In genomic region chr7:125607384-125608182, GRCm38 (mm10) we compare ENCODE assay signal across 15 mouse cellular contexts. TPM values are rescaled to one million over a fixed set of nuclear protein-coding genes. Genes with fewer than 3 reads are reported as not detected.
DNase-seq lines count a peak whose midpoint lies in the region; ATAC-seq lines count a peak whose summit lies in the region.
"Had no signal": no experiment of that assay in that cellular context is flagged by ENCODE, and none has a peak within 500 bp of the region (broad histone marks: within the 10 kb centered on the region; RNA-seq: fewer than 3 reads in every experiment).

No protein-coding gene starts in this region.

- H3K4me3 ChIP-seq in kidney, embryonic 14.5 days (ENCODE audit: low read length), result no peak overlapping the region
- H3K4me3 ChIP-seq: embryonic facial prominence, embryonic 10.5 days; intestine, embryonic 15.5 days; neural tube, embryonic 15.5 days had no signal

- 62% methylated on average over 6 of the region's 6 CpGs for WGBS in kidney, embryonic 14.5 days

- H3K4me1 ChIP-seq in kidney, embryonic 14.5 days (ENCODE audit: control insufficient read depth, insufficient read depth, low read length), result no peaks in the 10 kb centered on the region
- H3K4me1 ChIP-seq: intestine, embryonic 15.5 days; neural tube, embryonic 15.5 days had no signal

- peak; percentile 83 for DNase-seq in spleen, postnatal 36 days (ENCODE audit: low spot score in 2 of 2)
- DNase-seq in spleen, postnatal 4 days (ENCODE audit: low spot score in 2 of 2), result no peak
- no peak for DNase-seq in right cerebral cortex, postnatal 4 days
- DNase-seq in cerebellum, postnatal 14 days, result no peak
- DNase-seq: cerebellum, adult 9-11 months; liver; midbrain, embryonic 14.5 days; right cerebral cortex, postnatal 14 days had no signal

- no peaks in the 10 kb centered on the region for H3K9me3 ChIP-seq in kidney, embryonic 14.5 days (ENCODE audit: control insufficient read depth, low read length)
- H3K9me3 ChIP-seq: embryonic facial prominence, embryonic 10.5 days; intestine, embryonic 15.5 days had no signal

- H3K36me3 ChIP-seq in kidney, embryonic 14.5 days (ENCODE audit: control insufficient read depth, insufficient read depth, low read length), result no peaks in the 10 kb centered on the region
- H3K36me3 ChIP-seq: embryonic facial prominence, embryonic 10.5 days; intestine, embryonic 15.5 days; neural tube, embryonic 15.5 days had no signal

- no peak overlapping the region for H3K4me2 ChIP-seq in kidney, embryonic 14.5 days (replicated peaks; ENCODE audit: low read depth, low read length)
- H3K4me2 ChIP-seq: intestine, embryonic 15.5 days; neural tube, embryonic 15.5 days had no signal

- H3K27ac ChIP-seq in kidney, embryonic 14.5 days (ENCODE audit: low read depth, low read length), result no peak overlapping the region
- H3K27ac ChIP-seq: embryonic facial prominence, embryonic 10.5 days; intestine, embryonic 15.5 days; neural tube, embryonic 15.5 days had no signal

- peak; percentile 70 for ATAC-seq in activated CD4-positive, CD25-positive, alpha-beta regulatory T cell, adult 4 months
- peak; percentile 27; the same call in 1 of the 2 replicates for ATAC-seq in neutrophil, adult 5-6 weeks (ENCODE audit: extremely low read depth, insufficient number of reproducible peaks, low FRiP score, poor library complexity, severe bottlenecking)
- no peak for ATAC-seq in kidney, embryonic 14.5 days (ENCODE audit: low FRiP score, low TSS enrichment)
- ATAC-seq: intestine, embryonic 15.5 days had no signal

- no peaks in the 10 kb centered on the region for H3K27me3 ChIP-seq in kidney, embryonic 14.5 days (ENCODE audit: control insufficient read depth, insufficient read depth, low read length)
- H3K27me3 ChIP-seq: intestine, embryonic 15.5 days; neural tube, embryonic 15.5 days had no signal

- H3K9ac ChIP-seq in kidney, embryonic 14.5 days (ENCODE audit: low read depth, low read length), result no peak overlapping the region
- H3K9ac ChIP-seq: intestine, embryonic 15.5 days; neural tube, embryonic 15.5 days had no signal

RNA-seq across cellular contexts. Expression of gene Il21r, which starts 4.4 kb away (rescaled TPM):
- 10 to 100 TPM; 53.6 to 63.4 TPM for polyA plus RNA-seq in activated CD4-positive, CD25-positive, alpha-beta regulatory T cell, adult 4 months (2017; shearing (Covaris generic))
- 109 and 111 TPM in 2 replicates for total RNA-seq in neutrophil, adult 5-6 weeks (2017)
- 0.13 and 0.22 TPM in 2 replicates for polyA plus RNA-seq in kidney, embryonic 14.5 days (2014; fragmentation: Nextera tagmentation; extraction: Ambion mirVana)
- total RNA-seq: MEL had no signal

RNA-seq across cellular contexts. Expression of gene Il4ra, which starts 55.7 kb away (rescaled TPM):
- 10 to 100 TPM; 67.8 to 77.8 TPM for polyA plus RNA-seq in activated CD4-positive, CD25-positive, alpha-beta regulatory T cell, adult 4 months (2017; shearing (Covaris generic))
- 258 TPM in 2 replicates for total RNA-seq in neutrophil, adult 5-6 weeks (2017)
- 4.0 and 5.9 TPM in 2 replicates for polyA plus RNA-seq in kidney, embryonic 14.5 days (2014; fragmentation: Nextera tagmentation; extraction: Ambion mirVana)

Comparison
In these comparisons a context has a peak if more than half of its experiments do, and no peak if none do; other contexts are left out.
1. DNase-seq: peak in spleen, postnatal 36 days (2 of 2); none in spleen, postnatal 4 days (0 of 2), right cerebral cortex, postnatal 4 days (single experiment) and cerebellum, postnatal 14 days (0 of 2).
2. RNA of gene Il21r, which starts 4.4 kb away (polyA plus RNA-seq): 53.6 to 63.4 TPM in activated CD4-positive, CD25-positive, alpha-beta regulatory T cell, adult 4 months; 0.13 to 0.22 TPM in kidney, embryonic 14.5 days; every median in the first group is over 10 times any median in the second.